Mouse (Mus musculus) left cerebral cortex, adult 9 months (tissue): ENCODE data around the gene Tmem259.

Source experiments
- DNase-seq, 2 experiments: peaks; one replicate each; pipeline ENCODE4 v3.0.0; 2022; ENCODE audit warnings: low spot score in 2 of 2

Gene Tmem259

GRCm38 (mm10) chr10:79984195-79984816 lies at the start of gene Tmem259:
Tmem259 (minus strand) TSS chr10:79984330.
- peak; percentile 65 to 84 for DNase-seq

GRCm38 (mm10) chr10:80032799-80033480 lies 48.8 kb upstream of the Tmem259 start:
- no peak for DNase-seq

- DNase-seq: no peak
These were observed 46.6 kb upstream of the Tmem259 start for GRCm38 (mm10) chr10:80030736-80031135.

GRCm38 (mm10) chr10:80030191-80030590 lies 46.1 kb upstream of the Tmem259 start:
- no peak for DNase-seq

GRCm38 (mm10) chr10:80028521-80028846 lies 44.4 kb upstream of the Tmem259 start:
- no peak for DNase-seq

GRCm38 (mm10) chr10:80027681-80028520 lies 43.8 kb upstream of the Tmem259 start:
- DNase-seq: no peak

GRCm38 (mm10) chr10:80025889-80026288 lies 41.8 kb upstream of the Tmem259 start:
- DNase-seq: no peak

GRCm38 (mm10) chr10:80025463-80025862 lies 41.3 kb upstream of the Tmem259 start:
- no peak for DNase-seq

- no peak for DNase-seq
These were observed 40.9 kb upstream of the Tmem259 start for GRCm38 (mm10) chr10:80025044-80025347.

GRCm38 (mm10) chr10:80024229-80025043 lies 40.3 kb upstream of the Tmem259 start:
- no peak for DNase-seq

- DNase-seq: no peak
These were observed 39.6 kb upstream of the Tmem259 start for GRCm38 (mm10) chr10:80023758-80024157.

GRCm38 (mm10) chr10:80022806-80023205 lies 38.7 kb upstream of the Tmem259 start:
- no peak for DNase-seq

- DNase-seq: no peak
These were observed 38.0 kb upstream of the Tmem259 start for GRCm38 (mm10) chr10:80022164-80022563.

GRCm38 (mm10) chr10:80021320-80021641 lies 37.2 kb upstream of the Tmem259 start:
- DNase-seq: no peak

GRCm38 (mm10) chr10:80020603-80021319 lies 36.6 kb upstream of the Tmem259 start:
- no peak for DNase-seq

- DNase-seq: no peak
These were observed 36.1 kb upstream of the Tmem259 start for GRCm38 (mm10) chr10:80020191-80020590.

- no peak for DNase-seq
These were observed 35.5 kb upstream of the Tmem259 start for GRCm38 (mm10) chr10:80019471-80020131.

- DNase-seq: peak in 1 of 2 experiments; percentile 35
These were observed 34.7 kb upstream of the Tmem259 start for GRCm38 (mm10) chr10:80018739-80019297.

- no peak for DNase-seq
These were observed 33.6 kb upstream of the Tmem259 start for GRCm38 (mm10) chr10:80017771-80018170.

- peak in 1 of 2 experiments; percentile 40 for DNase-seq
These were observed 33.2 kb upstream of the Tmem259 start for GRCm38 (mm10) chr10:80017361-80017760.

- DNase-seq: no peak
These were observed 32.8 kb upstream of the Tmem259 start for GRCm38 (mm10) chr10:80016931-80017330.
